ENCODE assay signal across 21 mouse cellular contexts in the genomic region with DNA sequence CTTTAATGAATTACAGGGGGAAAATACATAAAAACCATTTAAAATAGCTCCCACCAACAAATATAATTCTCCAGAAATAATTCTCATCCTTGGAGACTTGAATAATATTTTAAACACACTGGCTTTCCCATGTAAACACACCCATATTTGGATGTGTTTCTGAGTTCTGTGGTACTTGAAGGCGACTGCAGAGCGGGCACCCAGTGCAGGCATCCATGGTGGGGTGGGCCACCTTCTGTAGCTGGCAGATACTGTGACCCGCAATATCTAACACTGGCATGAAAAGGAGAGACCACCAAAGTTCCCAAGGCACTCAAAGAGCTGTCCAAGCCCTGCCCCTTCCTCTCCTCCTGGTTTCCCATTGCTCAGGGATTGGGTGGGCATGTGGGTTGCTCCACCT.
DNase-seq lines count a peak whose midpoint lies in the region; ATAC-seq and TF ChIP-seq lines count a peak whose summit lies in the region.
"Had no signal": no experiment of that assay in that cellular context is flagged by ENCODE, and none has a peak within 500 bp of the region (broad histone marks: within the 10 kb centered on the region; RNA-seq: fewer than 3 reads in every experiment).

No protein-coding gene starts in this region.

- H3K36me3 ChIP-seq in intestine, embryonic 14.5 days (ENCODE audit: control insufficient read depth, insufficient read depth, low read length): peaks cover 24% of the 10 kb centered on the region
- peaks cover 11% of the 10 kb centered on the region; the same call in 1 of the 2 replicates for H3K36me3 ChIP-seq in intestine, postnatal 0 days (ENCODE audit: control insufficient read depth, insufficient read depth)
- H3K36me3 ChIP-seq in lung, embryonic 16.5 days (ENCODE audit: control insufficient read depth, insufficient read depth, low read length): 0 out of 2 replicates have a peak, but pooled peaks cover 2% of the 10 kb centered on the region
- peaks cover 3% of the 10 kb centered on the region; the same call in 1 of the 2 replicates for H3K36me3 ChIP-seq in stomach, embryonic 14.5 days (ENCODE audit: control insufficient read depth, insufficient read depth, low read length)
- H3K36me3 ChIP-seq in forebrain, embryonic 16.5 days (ENCODE audit: control insufficient read depth, insufficient read depth): peaks cover 6% of the 10 kb centered on the region
- H3K36me3 ChIP-seq: forebrain, embryonic 12.5 days had no signal

- WGBS in intestine, embryonic 14.5 days: 67% methylated on average over 3 of the region's 3 CpGs
- WGBS in intestine, postnatal 0 days: 63% methylated on average over 3 of the region's 3 CpGs
- 56% methylated on average over 3 of the region's 3 CpGs for WGBS in lung, embryonic 16.5 days
- 56% methylated on average over 3 of the region's 3 CpGs for WGBS in stomach, embryonic 14.5 days
- 93% methylated on average over 3 of the region's 3 CpGs for WGBS in forebrain, embryonic 16.5 days

- H3K9me3 ChIP-seq in intestine, embryonic 14.5 days (ENCODE audit: control insufficient read depth, low read length): no peaks in the 10 kb centered on the region
- no peaks in the 10 kb centered on the region for H3K9me3 ChIP-seq in intestine, postnatal 0 days (ENCODE audit: control insufficient read depth)
- H3K9me3 ChIP-seq in lung, embryonic 16.5 days (ENCODE audit: control insufficient read depth, low read length): no peaks in the 10 kb centered on the region
- no peaks in the 10 kb centered on the region for H3K9me3 ChIP-seq in stomach, embryonic 14.5 days (ENCODE audit: control insufficient read depth, low read depth, low read length)
- H3K9me3 ChIP-seq in forebrain, embryonic 16.5 days (ENCODE audit: control insufficient read depth, low read length): no peaks in the 10 kb centered on the region
- H3K9me3 ChIP-seq: embryonic facial prominence, embryonic 13.5 days; forebrain, embryonic 12.5 days; heart, embryonic 15.5 days; hindbrain, embryonic 13.5 days had no signal

- H3K9ac ChIP-seq in intestine, embryonic 14.5 days (ENCODE audit: low read length): no peak overlapping the region
- no peak overlapping the region for H3K9ac ChIP-seq in intestine, postnatal 0 days (ENCODE audit: low read depth, low read length)
- H3K9ac ChIP-seq in lung, embryonic 16.5 days (ENCODE audit: low read length): no peak overlapping the region
- no peak overlapping the region for H3K9ac ChIP-seq in stomach, embryonic 14.5 days (replicated peaks; ENCODE audit: low read depth, low read length)
- H3K9ac ChIP-seq in forebrain, embryonic 16.5 days (replicated peaks; ENCODE audit: low read depth, low read length): no peak overlapping the region
- H3K9ac ChIP-seq: embryonic facial prominence, embryonic 13.5 days; forebrain, embryonic 12.5 days; forebrain, postnatal 0 days; heart, embryonic 15.5 days; hindbrain, embryonic 13.5 days had no signal

- TF ChIP-seq CTCF in intestine, postnatal 0 days (IDR thresholded peaks at IDR 0.05; ENCODE audit: low read depth): no peak

- DNase-seq in intestine, embryonic 14.5 days (ENCODE audit: low spot score): no peak
- DNase-seq in lung, postnatal 14 days: no peak
- no peak for DNase-seq in adrenal gland, adult 18-20 months (ENCODE audit: low spot score in 2 of 2)
- DNase-seq: adrenal gland, adult 8-10 months; cerebellum, adult 11 months; cerebellum, adult 9-11 months; cerebellum, postnatal 36 days; forebrain, postnatal 0 days; gastrocnemius, postnatal 36 days; heart, adult 18-20 months; heart, postnatal 14 days had no signal

- H3K4me3 ChIP-seq in intestine, embryonic 14.5 days (ENCODE audit: low read depth, low read length): no peak overlapping the region
- no peak overlapping the region for H3K4me3 ChIP-seq in intestine, postnatal 0 days (ENCODE audit: low read depth, low read length)
- no peak overlapping the region for H3K4me3 ChIP-seq in lung, embryonic 16.5 days (ENCODE audit: low read length)
- H3K4me3 ChIP-seq in stomach, embryonic 14.5 days (ENCODE audit: low read depth, low read length): no peak overlapping the region
- H3K4me3 ChIP-seq in forebrain, embryonic 16.5 days (replicated peaks; ENCODE audit: low read length): no peak overlapping the region
- H3K4me3 ChIP-seq: embryonic facial prominence, embryonic 13.5 days; forebrain, embryonic 12.5 days; heart, embryonic 15.5 days; hindbrain, embryonic 13.5 days had no signal

- no peak for ATAC-seq in intestine, embryonic 14.5 days (replicated peaks; ENCODE audit: low FRiP score, low TSS enrichment, low read depth)
- ATAC-seq in intestine, postnatal 0 days: no peak
- ATAC-seq in lung, embryonic 16.5 days (ENCODE audit: low read depth): peak; percentile 41; the same call in 1 of the 2 replicates
- ATAC-seq in stomach, embryonic 14.5 days (ENCODE audit: insufficient number of reproducible peaks, insufficient read depth, low FRiP score, low read depth): no peak
- ATAC-seq in forebrain, embryonic 16.5 days: no peak
- ATAC-seq: forebrain, postnatal 0 days; hindbrain, postnatal 0 days had no signal

- peaks cover 8% of the 10 kb centered on the region for H3K4me1 ChIP-seq in intestine, embryonic 14.5 days (replicated peaks; ENCODE audit: control insufficient read depth, insufficient read depth, low read length)
- no peaks in the 10 kb centered on the region for H3K4me1 ChIP-seq in intestine, postnatal 0 days (replicated peaks; ENCODE audit: control insufficient read depth, insufficient read depth, low read length)
- H3K4me1 ChIP-seq in lung, embryonic 16.5 days (replicated peaks; ENCODE audit: control insufficient read depth, insufficient read depth, low read length): no peaks in the 10 kb centered on the region; the same call in 1 of the 2 replicates
- H3K4me1 ChIP-seq in stomach, embryonic 14.5 days (ENCODE audit: control insufficient read depth, insufficient read depth, low read length): peaks cover 6% of the 10 kb centered on the region; the same call in 1 of the 2 replicates
- H3K4me1 ChIP-seq in forebrain, embryonic 16.5 days (replicated peaks; ENCODE audit: control insufficient read depth, insufficient read depth, low read length): no peaks in the 10 kb centered on the region

- peak overlapping the region; percentile 57 for H3K27ac ChIP-seq in intestine, embryonic 14.5 days (ENCODE audit: low read depth)
- no peak overlapping the region for H3K27ac ChIP-seq in intestine, postnatal 0 days (ENCODE audit: low read depth, low read length)
- H3K27ac ChIP-seq in lung, embryonic 16.5 days (ENCODE audit: low read length): peak overlapping the region; percentile 64
- H3K27ac ChIP-seq in stomach, embryonic 14.5 days (ENCODE audit: low read length): peak overlapping the region; percentile 78
- no peak overlapping the region for H3K27ac ChIP-seq in forebrain, embryonic 16.5 days (ENCODE audit: low read length)
- H3K27ac ChIP-seq: embryonic facial prominence, embryonic 13.5 days; forebrain, embryonic 12.5 days; heart, embryonic 15.5 days; hindbrain, embryonic 13.5 days; hindbrain, postnatal 0 days had no signal

- no peaks in the 10 kb centered on the region for H3K27me3 ChIP-seq in intestine, embryonic 14.5 days (replicated peaks; ENCODE audit: control insufficient read depth, insufficient read depth, low read length)
- H3K27me3 ChIP-seq in intestine, postnatal 0 days (replicated peaks; ENCODE audit: control insufficient read depth, insufficient read depth, low read length): no peaks in the 10 kb centered on the region
- no peaks in the 10 kb centered on the region for H3K27me3 ChIP-seq in lung, embryonic 16.5 days (ENCODE audit: control insufficient read depth, insufficient read depth, low read depth, low read length)
- H3K27me3 ChIP-seq in stomach, embryonic 14.5 days (ENCODE audit: control insufficient read depth, insufficient read depth, low read length): no peaks in the 10 kb centered on the region
- H3K27me3 ChIP-seq in forebrain, embryonic 16.5 days (replicated peaks; ENCODE audit: control insufficient read depth, insufficient read depth, low read length): no peaks in the 10 kb centered on the region
- H3K27me3 ChIP-seq: embryonic facial prominence, embryonic 13.5 days; forebrain, embryonic 12.5 days; heart, embryonic 15.5 days; hindbrain, embryonic 13.5 days had no signal

- no peak overlapping the region for H3K4me2 ChIP-seq in intestine, embryonic 14.5 days (ENCODE audit: low read length)
- H3K4me2 ChIP-seq in intestine, postnatal 0 days (replicated peaks; ENCODE audit: low read depth): no peak overlapping the region
- no peak overlapping the region for H3K4me2 ChIP-seq in lung, embryonic 16.5 days (ENCODE audit: low read depth, low read length)
- H3K4me2 ChIP-seq in stomach, embryonic 14.5 days (replicated peaks; ENCODE audit: low read depth, low read length): no peak overlapping the region
- H3K4me2 ChIP-seq in forebrain, embryonic 16.5 days (ENCODE audit: low read length): no peak overlapping the region
- H3K4me2 ChIP-seq: embryonic facial prominence, embryonic 13.5 days; forebrain, embryonic 12.5 days; heart, embryonic 11.5 days; heart, embryonic 15.5 days; hindbrain, embryonic 13.5 days had no signal

Comparison
In these comparisons a context has a peak if more than half of its experiments do, and no peak if none do; other contexts are left out.
1. H3K27ac ChIP-seq: peak in intestine, embryonic 14.5 days (single experiment), lung, embryonic 16.5 days (single experiment) and stomach, embryonic 14.5 days (single experiment); none in intestine, postnatal 0 days (single experiment) and forebrain, embryonic 16.5 days (single experiment).